Mouse (Mus musculus): ENCODE data around the gene Camta1. TPM values are rescaled to one million over a fixed set of nuclear protein-coding genes. Genes with fewer than 3 reads are reported as not detected.
"Not testable (repeated sequence)": the region's sequence is repeated elsewhere in the genome, so short reads cannot be mapped to it uniquely, and the experiment has no call there.

The Camta1 gene
- polyA plus RNA-seq, 1 experiment from 2014 or later: 66.4 TPM

- Histone ChIP-seq H3K9ac (peak overlapping the region; percentile 58; the same call in 1 of the 2 replicates), H3K27ac (no peak overlapping the region), H3K9me3 (no peaks in the 10 kb centered on the region), H3K4me1 (peaks cover 17% of the 10 kb centered on the region), H3K27me3 (no peaks in the 10 kb centered on the region), H3K4me3 (peak overlapping the region; percentile 66), H3K36me3 (peaks cover 15% of the 10 kb centered on the region), H3K4me2 (peak overlapping the region; percentile 98)
- WGBS: 37% methylated on average over 5 of the region's 5 CpGs
- no peak for ATAC-seq (ENCODE audit: insufficient number of reproducible peaks, low FRiP score, low TSS enrichment, low read depth)
Observed at GRCm38 (mm10) chr4:151043281-151043680, 818.4 kb downstream of the Camta1 start.

- Histone ChIP-seq H3K36me3 (peaks cover 1% of the 10 kb centered on the region), H3K4me1 (peaks cover 17% of the 10 kb centered on the region), H3K9ac (no peak overlapping the region), H3K27ac (no peak overlapping the region), H3K27me3 (no peaks in the 10 kb centered on the region), H3K4me3 (no peak overlapping the region), H3K4me2 (no peak overlapping the region), H3K9me3 (no peaks in the 10 kb centered on the region)
- WGBS: 72% methylated on average over 5 of the region's 5 CpGs
- ATAC-seq (ENCODE audit: insufficient number of reproducible peaks, low FRiP score, low TSS enrichment, low read depth): no peak
Observed at GRCm38 (mm10) chr4:151041506-151041905, 820.2 kb downstream of the Camta1 start.

- no peaks in the 10 kb centered on the region for H3K4me1 ChIP-seq
- H3K27ac ChIP-seq: no peak overlapping the region
- H3K4me3 ChIP-seq: no peak overlapping the region
- 88% methylated on average over 11 of the region's 11 CpGs for WGBS
- ATAC-seq (ENCODE audit: insufficient number of reproducible peaks, low FRiP score, low TSS enrichment, low read depth): no peak
- no peaks in the 10 kb centered on the region for H3K36me3 ChIP-seq
- H3K4me2 ChIP-seq: no peak overlapping the region
- H3K9ac ChIP-seq: no peak overlapping the region
- H3K27me3 ChIP-seq: no peaks in the 10 kb centered on the region
- H3K9me3 ChIP-seq: no peaks in the 10 kb centered on the region
Observed at GRCm38 (mm10) chr4:151037800-151038199, 823.9 kb downstream of the Camta1 start.

- H3K27ac ChIP-seq: no peak overlapping the region
- H3K27me3 ChIP-seq: no peaks in the 10 kb centered on the region
- no peak overlapping the region for H3K4me3 ChIP-seq
- no peaks in the 10 kb centered on the region for H3K4me1 ChIP-seq
- no peaks in the 10 kb centered on the region for H3K36me3 ChIP-seq
- no peak for ATAC-seq (ENCODE audit: insufficient number of reproducible peaks, low FRiP score, low TSS enrichment, low read depth)
- no peak overlapping the region for H3K4me2 ChIP-seq
- H3K9me3 ChIP-seq: no peaks in the 10 kb centered on the region
- WGBS: 90% methylated on average over 7 of the region's 7 CpGs
- no peak overlapping the region for H3K9ac ChIP-seq
Observed at GRCm38 (mm10) chr4:151036521-151036920, 825.2 kb downstream of the Camta1 start.

- 46% methylated on average over 6 of the region's 6 CpGs for WGBS
- Histone ChIP-seq H3K27ac (no peak overlapping the region), H3K4me1 (no peaks in the 10 kb centered on the region), H3K36me3 (peaks cover 11% of the 10 kb centered on the region; the same call in 1 of the 2 replicates), H3K9ac (no peak overlapping the region), H3K4me2 (no peak overlapping the region), H3K9me3 (no peaks in the 10 kb centered on the region), H3K4me3 (no peak overlapping the region), H3K27me3 (no peaks in the 10 kb centered on the region)
- no peak for ATAC-seq (ENCODE audit: insufficient number of reproducible peaks, low FRiP score, low TSS enrichment, low read depth)
Observed at GRCm38 (mm10) chr4:151027001-151027400, 834.7 kb downstream of the Camta1 start.

- Histone ChIP-seq H3K36me3 (peaks cover 21% of the 10 kb centered on the region; the same call in 1 of the 2 replicates), H3K4me1 (no peaks in the 10 kb centered on the region)
- 87% methylated on average over 9 of the region's 9 CpGs for WGBS
Observed at GRCm38 (mm10) chr4:151024152-151024551, 837.5 kb downstream of the Camta1 start.

GRCm38 (mm10) chr4:151017356-151017755 is 844.3 kb downstream of the Camta1 start:
- H3K4me2 ChIP-seq; ATAC-seq (ENCODE audit: insufficient number of reproducible peaks, low FRiP score, low TSS enrichment, low read depth); H3K27ac ChIP-seq; H3K4me1 ChIP-seq; H3K9me3 ChIP-seq; H3K27me3 ChIP-seq; H3K4me3 ChIP-seq; H3K9ac ChIP-seq: not testable (repeated sequence)
- peaks cover 40% of the 10 kb centered on the region for H3K36me3 ChIP-seq
- WGBS: 89% methylated on average over 1 of the region's 1 CpGs

More at GRCm38 (mm10) chr4:151024152-151024551, 837.5 kb downstream of the Camta1 start:
- Histone ChIP-seq H3K4me2 (no peak overlapping the region), H3K27ac (no peak overlapping the region), H3K27me3 (no peaks in the 10 kb centered on the region), H3K4me3 (no peak overlapping the region), H3K9ac (no peak overlapping the region), H3K9me3 (no peaks in the 10 kb centered on the region)
- ATAC-seq (ENCODE audit: insufficient number of reproducible peaks, low FRiP score, low TSS enrichment, low read depth): no peak

GRCm38 (mm10) chr4:151015946-151016345 is 845.7 kb downstream of the Camta1 start:
- 36% methylated on average over 10 of the region's 10 CpGs for WGBS
- H3K4me1 ChIP-seq: no peaks in the 10 kb centered on the region
- H3K9ac ChIP-seq: no peak overlapping the region
- H3K4me2 ChIP-seq: no peak overlapping the region
- H3K9me3 ChIP-seq: no peaks in the 10 kb centered on the region
- no peak for ATAC-seq (ENCODE audit: insufficient number of reproducible peaks, low FRiP score, low TSS enrichment, low read depth)
- peaks cover 32% of the 10 kb centered on the region for H3K36me3 ChIP-seq
- H3K27ac ChIP-seq: no peak overlapping the region
- H3K4me3 ChIP-seq: no peak overlapping the region
- H3K27me3 ChIP-seq: no peaks in the 10 kb centered on the region

- Histone ChIP-seq H3K4me2 (no peak overlapping the region), H3K9ac (no peak overlapping the region), H3K27ac (no peak overlapping the region), H3K36me3 (peaks cover 14% of the 10 kb centered on the region; the same call in 1 of the 2 replicates), H3K4me1 (no peaks in the 10 kb centered on the region), H3K27me3 (no peaks in the 10 kb centered on the region), H3K4me3 (no peak overlapping the region), H3K9me3 (no peaks in the 10 kb centered on the region)
- 81% methylated on average over 7 of the region's 7 CpGs for WGBS
- no peak for ATAC-seq (ENCODE audit: insufficient number of reproducible peaks, low FRiP score, low TSS enrichment, low read depth)
Observed at GRCm38 (mm10) chr4:151010316-151010715, 851.4 kb downstream of the Camta1 start.

GRCm38 (mm10) chr4:151006945-151007344 is 854.7 kb downstream of the Camta1 start:
- Histone ChIP-seq H3K4me3 (no peak overlapping the region), H3K9me3 (no peaks in the 10 kb centered on the region), H3K4me1 (no peaks in the 10 kb centered on the region), H3K4me2 (no peak overlapping the region), H3K27ac (no peak overlapping the region), H3K27me3 (no peaks in the 10 kb centered on the region), H3K9ac (no peak overlapping the region), H3K36me3 (peaks cover 9% of the 10 kb centered on the region; the same call in 1 of the 2 replicates)
- 58% methylated on average over 6 of the region's 6 CpGs for WGBS
- ATAC-seq (ENCODE audit: insufficient number of reproducible peaks, low FRiP score, low TSS enrichment, low read depth): no peak

- Histone ChIP-seq H3K4me3 (no peak overlapping the region), H3K9me3 (no peaks in the 10 kb centered on the region), H3K4me1 (no peaks in the 10 kb centered on the region), H3K36me3 (peaks cover 9% of the 10 kb centered on the region; the same call in 1 of the 2 replicates), H3K27ac (no peak overlapping the region), H3K9ac (no peak overlapping the region), H3K4me2 (no peak overlapping the region), H3K27me3 (no peaks in the 10 kb centered on the region)
- no peak for ATAC-seq (ENCODE audit: insufficient number of reproducible peaks, low FRiP score, low TSS enrichment, low read depth)
- 91% methylated on average over 13 of the region's 13 CpGs for WGBS
Observed at GRCm38 (mm10) chr4:151005656-151006318, 855.9 kb downstream of the Camta1 start.

GRCm38 (mm10) chr4:151001397-151001796 is 860.3 kb downstream of the Camta1 start:
- ATAC-seq (ENCODE audit: insufficient number of reproducible peaks, low FRiP score, low TSS enrichment, low read depth): no peak
- Histone ChIP-seq H3K9ac (no peak overlapping the region), H3K4me3 (no peak overlapping the region), H3K27ac (no peak overlapping the region), H3K9me3 (no peaks in the 10 kb centered on the region), H3K36me3 (0 out of 2 replicates have a peak, but pooled peaks cover 5% of the 10 kb centered on the region), H3K27me3 (no peaks in the 10 kb centered on the region), H3K4me2 (no peak overlapping the region), H3K4me1 (no peaks in the 10 kb centered on the region; the same call in 1 of the 2 replicates)
- WGBS: 71% methylated on average over 13 of the region's 13 CpGs

All from limb, embryonic 15.5 days (tissue).